Mouse (Mus musculus) lung, adult 2 months (tissue): Measurements from ENCODE around the gene Tada2b.

Experiments used
- CTCF ChIP-seq: fragments of 200-500 bp; IDR thresholded peaks from 2 replicates; pipeline ENCODE4 v1.5.1; 2011; ENCODE audit warnings: mild to moderate bottlenecking, low read length, control low read depth; ENCODE audit not compliant: insufficient read depth
- POLR2A ChIP-seq: fragments of 200-500 bp; IDR thresholded peaks from 2 replicates; pipeline ENCODE4 v1.6.1; 2011; ENCODE audit warnings: low read depth, mild to moderate bottlenecking, control low read depth, low read length, borderline replicate concordance; ENCODE audit errors: extremely low read depth

GRCm38 (mm10) chr5:36525216-36525615, 41.1 kb upstream of the Tada2b start:
- TF ChIP-seq POLR2A (no peak), CTCF (no peak)
